In genomic region chr12:76533377-76534222, GRCm38 (mm10) we compare ENCODE assay signal across 8 mouse cellular contexts. TPM values are rescaled to one million over a fixed set of nuclear protein-coding genes. Genes with fewer than 3 reads are reported as not detected.
DNase-seq lines count a peak whose midpoint lies in the region; ATAC-seq and TF ChIP-seq lines count a peak whose summit lies in the region.

No protein-coding gene starts in this region.

- peak overlapping the region; percentile 55 for H3K9ac ChIP-seq in forebrain, embryonic 15.5 days (replicated peaks)

- no peak for TF ChIP-seq POLR2A in brain, embryonic 14.5 days (IDR thresholded peaks at IDR 0.05; ENCODE audit: borderline replicate concordance, extremely low read depth, insufficient read depth, insufficient read length, poor library complexity, severe bottlenecking)

- peak; percentile 80 for DNase-seq in ES-CJ7 (ENCODE audit: low read depth, low spot score)
- peak; percentile 74 for DNase-seq in brain, embryonic 14.5 days (ENCODE audit: low read depth)
- peak; percentile 79 for DNase-seq in hindbrain, embryonic 10.5 days (ENCODE audit: low spot score)
- DNase-seq in left cerebral cortex, postnatal 25 days (ENCODE audit: low spot score in 2 of 2): peak; percentile 14 to 15
- DNase-seq in right cerebral cortex, postnatal 25 days: peak; percentile 36
- peak; percentile 82 to 86 for DNase-seq in urinary bladder, postnatal 4 days (ENCODE audit: low spot score in 2 of 2)

- intact Hi-C loops in left cerebral cortex, postnatal 25 days (cut with DNase I): no loop called here

- no peak for TF ChIP-seq CTCF in brain, embryonic 14.5 days (IDR thresholded peaks at IDR 0.05; ENCODE audit: borderline replicate concordance, extremely low read depth, insufficient read depth, insufficient read length)

- under 1% methylated on average over 62 of the region's 74 CpGs for WGBS in forebrain, embryonic 15.5 days
- WGBS in hindbrain, embryonic 10.5 days: under 1% methylated on average over 74 of the region's 74 CpGs

- H3K4me3 ChIP-seq in forebrain, embryonic 15.5 days: peak overlapping the region; percentile 53
- H3K4me3 ChIP-seq in hindbrain, embryonic 10.5 days: peak overlapping the region; percentile 74
- H3K4me3 ChIP-seq in megakaryocyte, embryonic 14.5 days (replicated peaks): peak overlapping the region; percentile 93

- no peak overlapping the region for H3K27ac ChIP-seq in forebrain, embryonic 15.5 days (replicated peaks)
- peak overlapping the region; percentile 85 for H3K27ac ChIP-seq in hindbrain, embryonic 10.5 days

- H3K36me3 ChIP-seq in forebrain, embryonic 15.5 days: no peaks in the 10 kb centered on the region
- no peaks in the 10 kb centered on the region for H3K36me3 ChIP-seq in hindbrain, embryonic 10.5 days
- no peaks in the 10 kb centered on the region for H3K36me3 ChIP-seq in megakaryocyte, embryonic 14.5 days (replicated peaks; ENCODE audit: low read length)

- H3K4me2 ChIP-seq in forebrain, embryonic 15.5 days (replicated peaks): peak overlapping the region; percentile 98

- H3K9me3 ChIP-seq in forebrain, embryonic 15.5 days: no peaks in the 10 kb centered on the region
- no peaks in the 10 kb centered on the region for H3K9me3 ChIP-seq in hindbrain, embryonic 10.5 days
- no peaks in the 10 kb centered on the region for H3K9me3 ChIP-seq in megakaryocyte, embryonic 14.5 days

- peaks cover 24% of the 10 kb centered on the region for H3K4me1 ChIP-seq in forebrain, embryonic 15.5 days
- H3K4me1 ChIP-seq in hindbrain, embryonic 10.5 days (replicated peaks): peaks cover 40% of the 10 kb centered on the region
- H3K4me1 ChIP-seq in megakaryocyte, embryonic 14.5 days: peaks cover 70% of the 10 kb centered on the region

- ATAC-seq in forebrain, embryonic 15.5 days (replicated peaks): peak; percentile 86

- peaks cover 56% of the 10 kb centered on the region for H3K27me3 ChIP-seq in forebrain, embryonic 15.5 days
- peaks cover 80% of the 10 kb centered on the region for H3K27me3 ChIP-seq in hindbrain, embryonic 10.5 days (ENCODE audit: insufficient read depth, poor library complexity, severe bottlenecking)
- H3K27me3 ChIP-seq in megakaryocyte, embryonic 14.5 days (replicated peaks): peaks cover 72% of the 10 kb centered on the region

RNA-seq across cellular contexts. Expression of gene Plekhg3, which starts 2.9 kb away (rescaled TPM):
- polyA plus RNA-seq in brain, embryonic 14.5 days (2012; rRNA removed): 3.1 and 5.2 TPM in 2 replicates
- 0.79 and 1.2 TPM in 2 replicates for polyA plus RNA-seq in forebrain, embryonic 15.5 days (2015; fragmentation: Nextera tagmentation; extraction: Ambion mirVana)
- 2.1 and 2.7 TPM in 2 replicates for polyA plus RNA-seq in hindbrain, embryonic 10.5 days (2016; fragmentation: Nextera tagmentation; extraction: Ambion mirVana)
- total RNA-seq in left cerebral cortex, postnatal 25 days (2021): 10 to 100 TPM; 11.4 to 11.9 TPM
- 2.2 and 4.4 TPM in 2 replicates for polyA plus RNA-seq in megakaryocyte, embryonic 14.5 days (2012; ENCODE audit: insufficient read depth, low replicate concordance)

Comparison
In these comparisons a context has a peak if more than half of its experiments do, and no peak if none do; other contexts are left out.
1. DNase-seq: peak in every context shown above with its lines; median percentile 84 in urinary bladder, postnatal 4 days; 80 in ES-CJ7; 79 in hindbrain, embryonic 10.5 days; 74 in brain, embryonic 14.5 days; 36 in right cerebral cortex, postnatal 25 days; 14 in left cerebral cortex, postnatal 25 days.